Mouse (Mus musculus) right cerebral cortex, postnatal 10 days (tissue): Measurements from ENCODE around the gene Clns1a.

Experiments used
- DNase-seq, 2 experiments: peaks; one replicate each; pipeline ENCODE4 v3.0.0; 2021; ENCODE audit warnings: low spot score in 2 of 2

Gene Clns1a

GRCm38 (mm10) chr7:97728666-97729614 is 32.5 kb downstream of the Clns1a start:
- DNase-seq: no peak

DNA sequence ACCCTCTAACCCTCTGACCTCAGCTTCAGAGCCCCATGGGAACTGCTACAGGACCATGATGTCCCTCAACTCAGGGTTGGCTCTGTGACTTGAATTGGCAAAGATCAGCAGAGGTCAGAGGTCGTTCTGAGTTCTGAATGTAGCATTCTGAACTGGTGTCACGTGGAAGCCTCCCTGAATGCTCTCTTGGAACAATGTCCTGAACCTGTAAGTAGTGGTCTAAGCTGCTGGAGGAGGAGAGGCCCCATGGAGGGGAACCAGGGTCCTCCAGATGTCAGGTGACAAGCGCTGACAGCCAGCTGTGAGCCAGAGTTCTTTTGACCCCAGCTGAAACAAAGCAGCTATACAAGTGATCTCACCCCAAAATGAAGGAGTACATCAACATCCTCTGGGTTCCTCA is 34.0 kb downstream of the Clns1a start:
- DNase-seq: no peak

GRCm38 (mm10) chr7:97733606-97734005 is 37.2 kb downstream of the Clns1a start:
- no peak for DNase-seq

DNA sequence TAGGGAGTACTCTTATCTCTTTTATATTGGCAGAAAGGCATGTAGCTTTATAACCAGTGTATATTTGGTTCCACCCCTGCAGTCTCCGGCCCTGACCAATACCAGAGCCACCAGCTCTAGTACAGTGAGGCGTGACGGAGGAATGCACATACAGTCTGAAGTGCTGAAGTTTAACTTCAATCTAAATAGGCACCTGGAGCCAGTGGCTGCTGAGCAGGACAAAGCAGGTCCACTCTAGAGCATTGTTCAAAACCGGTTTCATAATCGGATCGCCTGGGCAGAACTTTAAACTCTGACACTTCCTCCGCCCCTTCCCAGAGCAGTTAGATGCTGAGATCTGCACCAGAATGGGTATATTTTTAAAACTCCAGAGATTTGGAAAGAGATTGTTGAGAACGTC is 38.6 kb downstream of the Clns1a start:
- DNase-seq: no peak

- no peak for DNase-seq
These were observed 39.5 kb downstream of the Clns1a start for GRCm38 (mm10) chr7:97735886-97736420.

DNA sequence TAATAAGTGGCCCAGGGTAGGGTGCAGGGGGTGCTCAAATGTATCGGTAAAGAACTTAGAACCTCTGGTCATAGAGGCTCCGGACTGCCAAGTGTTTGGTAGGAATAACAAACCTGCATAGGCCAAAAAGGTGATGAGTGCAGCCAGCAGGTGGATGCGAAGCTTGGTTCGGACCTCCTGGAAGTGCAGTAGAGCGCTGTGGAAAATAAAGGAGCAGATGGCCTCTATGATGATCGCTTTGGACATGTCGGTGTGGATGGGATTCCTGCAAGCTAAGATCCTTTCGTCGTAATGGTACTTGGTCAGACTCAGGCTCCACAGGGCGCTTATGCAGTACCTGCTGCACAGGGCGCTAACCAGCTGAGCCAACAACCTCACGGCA is 40.8 kb downstream of the Clns1a start:
- DNase-seq: no peak

- DNase-seq: peak; percentile 77 to 81
These were observed 41.4 kb downstream of the Clns1a start, which contains the start of gene Aqp11 for GRCm38 (mm10) chr7:97737638-97738456. Gene Aqp11 (minus strand): TSS chr7:97738289.

DNA sequence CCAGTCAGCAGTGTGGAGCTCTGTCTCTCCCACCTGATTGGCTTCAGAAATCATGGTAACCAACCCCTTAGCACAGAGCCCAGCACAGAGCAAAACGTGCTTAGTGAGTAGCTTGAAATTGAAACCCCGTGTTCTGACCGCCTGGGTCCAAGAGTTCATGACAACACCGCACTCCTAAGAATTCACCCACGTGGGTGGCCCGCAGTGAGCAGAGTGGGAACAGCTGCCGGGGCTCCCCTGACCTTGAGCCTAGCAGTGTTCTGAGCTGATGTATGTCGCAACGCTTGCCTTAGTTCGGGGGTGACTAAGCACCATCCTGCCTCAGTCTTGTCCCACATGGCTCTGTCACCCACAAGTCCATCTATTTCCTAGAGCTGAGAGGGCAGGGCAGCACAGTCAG is 44.5 kb downstream of the Clns1a start:
- no peak for DNase-seq

DNA sequence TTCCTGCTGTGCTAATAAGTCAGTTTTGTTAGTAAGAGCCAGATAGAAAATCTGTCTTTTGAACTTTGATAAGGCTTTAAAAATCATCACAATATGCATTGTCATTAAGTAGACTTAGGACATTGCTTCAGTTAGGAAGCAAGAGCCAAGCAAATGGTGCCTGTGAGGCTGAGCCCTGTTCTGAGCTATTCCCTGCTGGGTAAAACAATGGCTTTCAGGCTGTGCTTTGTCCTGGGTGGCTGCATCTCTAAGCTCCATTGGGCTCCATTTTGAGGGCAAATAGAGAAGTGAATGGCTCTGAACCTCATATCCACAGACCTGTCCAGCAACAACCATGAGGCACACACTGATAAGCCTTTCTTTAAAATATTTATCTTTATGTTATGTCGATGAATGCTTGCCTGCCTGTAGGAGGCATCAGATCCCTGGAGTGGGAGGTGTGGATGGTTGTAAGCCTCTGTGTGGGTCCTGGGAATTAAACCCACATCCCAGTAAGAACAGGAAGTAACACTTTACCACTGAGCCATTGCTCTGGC is 45.4 kb downstream of the Clns1a start:
- no peak for DNase-seq

- DNase-seq: peak; percentile 49 to 72
These were observed 48.9 kb downstream of the Clns1a start for GRCm38 (mm10) chr7:97745299-97745698.

DNA sequence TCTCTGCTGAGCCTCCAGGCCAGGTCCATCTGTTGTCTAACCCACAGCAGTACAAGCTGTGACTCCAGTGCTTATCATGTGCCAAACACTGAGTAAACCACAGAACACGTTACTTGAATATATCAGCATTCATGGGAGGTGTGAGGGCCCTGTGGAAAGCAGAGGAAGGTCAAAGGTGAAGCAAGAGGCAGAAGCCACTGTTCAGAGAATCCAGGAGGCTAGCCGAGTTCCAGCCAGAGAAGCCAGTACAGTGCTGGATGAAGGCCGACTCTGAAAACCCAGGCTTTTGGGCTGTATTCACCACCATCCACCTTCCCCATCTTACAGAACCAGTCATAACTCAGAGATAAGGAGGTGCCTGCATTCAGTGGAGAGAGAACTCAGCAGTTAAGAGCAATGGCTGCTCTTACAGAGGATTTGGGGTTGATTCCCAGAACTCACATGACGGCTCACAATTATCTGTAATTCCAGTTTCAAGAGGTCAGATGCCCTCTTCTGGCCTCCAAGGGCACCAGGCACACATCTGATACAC is 50.8 kb downstream of the Clns1a start:
- no peak for DNase-seq

DNA sequence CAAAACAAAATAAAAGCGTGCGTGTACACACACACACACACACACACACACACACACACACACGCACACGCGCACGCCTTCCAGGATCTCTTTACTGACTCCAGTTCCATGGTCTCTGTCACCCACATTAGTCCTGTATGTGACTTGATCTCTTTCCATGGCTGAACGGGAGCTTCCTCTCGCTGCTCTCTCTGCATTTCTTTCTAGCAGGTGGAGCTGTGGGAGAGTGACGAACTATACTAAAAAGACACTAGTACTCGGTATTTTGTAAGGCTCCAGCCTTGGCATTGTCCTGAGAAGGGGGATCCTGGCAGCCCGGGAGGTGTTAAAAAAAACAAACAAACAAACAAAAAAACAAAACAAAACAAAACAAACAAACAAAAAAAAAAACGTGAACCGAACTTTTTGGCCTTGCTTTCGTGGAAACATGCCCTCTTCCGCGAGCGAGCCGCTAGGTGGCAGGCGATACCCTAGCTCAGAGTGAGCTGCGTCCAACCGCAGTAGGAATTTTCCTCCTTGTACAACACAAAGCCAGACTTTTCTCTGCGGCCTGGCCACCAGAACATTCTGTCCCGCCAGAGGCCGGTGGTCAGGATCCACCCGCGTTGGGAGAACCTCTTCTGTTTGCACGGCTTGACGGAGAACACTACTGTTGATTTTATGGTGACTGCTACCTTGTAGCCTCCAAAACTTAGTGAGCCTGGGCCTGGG is 51.5 kb downstream of the Clns1a start:
- DNase-seq: peak; percentile 86 to 92

- DNase-seq: no peak
These were observed 52.2 kb downstream of the Clns1a start for GRCm38 (mm10) chr7:97748527-97749206.

GRCm38 (mm10) chr7:97749207-97750190 is 53.1 kb downstream of the Clns1a start:
- no peak for DNase-seq

GRCm38 (mm10) chr7:97756967-97757881 is 60.8 kb downstream of the Clns1a start:
- DNase-seq: peak in 1 of 2 experiments; percentile 46

DNA sequence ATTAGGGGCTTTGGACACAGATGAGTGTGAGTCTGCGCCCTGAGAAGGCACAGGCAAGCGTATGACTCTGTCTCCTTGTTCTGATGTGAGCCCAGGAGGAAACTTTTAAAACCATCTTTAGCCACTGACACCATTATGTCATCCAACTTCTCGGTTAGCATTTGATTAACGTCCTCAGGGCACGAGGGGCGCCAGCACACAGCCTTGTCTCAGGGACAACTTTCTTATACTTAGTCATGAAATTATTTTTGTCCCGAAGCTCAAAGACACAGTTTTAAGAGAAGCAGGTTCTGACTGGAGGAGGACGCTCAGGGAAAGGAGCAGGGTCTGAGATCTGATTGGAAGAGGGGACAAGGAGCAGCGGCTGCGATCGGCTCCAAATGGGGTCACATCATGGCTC is 68.2 kb downstream of the Clns1a start:
- DNase-seq: no peak

- DNase-seq: no peak
These were observed 68.9 kb downstream of the Clns1a start for GRCm38 (mm10) chr7:97765181-97765962.
